Mouse (Mus musculus) cerebellum, postnatal 36 days (tissue): Measurements from ENCODE around the gene Tmem243.

Source experiments
- DNase-seq, 2 experiments: peaks; one replicate each; pipeline ENCODE4 v3.0.0; 2021 to 2022; ENCODE audit warnings: mixed read lengths in 2 of 2

Tmem243 gene

GRCm38 (mm10) chr5:9186467-9186866, 86.0 kb downstream of the Tmem243 start:
- no peak for DNase-seq
